Mouse (Mus musculus) hindbrain, embryonic 13.5 days (tissue): Measurements from ENCODE around the gene Dram2. TPM values are rescaled to one million over a fixed set of nuclear protein-coding genes. Genes with fewer than 3 reads are reported as not detected.
A peak's percentile ranks its signal among the peaks of the same experiment; 100 is the strongest.

Experiments
- ATAC-seq: fragments of 200-750 bp; cut with Nextera tagmentation; 2 replicates; pipeline ENCODE4 v1.8.0; 2017; ENCODE audit warnings: moderate TSS enrichment; ENCODE audit not compliant: low FRiP score
- H3K27ac ChIP-seq: fragments of 300-500 bp; sonication (generic); 2 replicates; pipeline ENCODE4 v1.5.1; 2015; ENCODE audit warnings: inconsistent platforms, mild to moderate bottlenecking, moderate library complexity
- H3K27me3 ChIP-seq: fragments of 300-500 bp; sonication (generic); 2 replicates; pipeline ENCODE4 v1.6.1; 2015; ENCODE audit warnings: mild to moderate bottlenecking, inconsistent platforms
- H3K36me3 ChIP-seq: fragments of 300-500 bp; sonication (generic); 2 replicates; pipeline ENCODE4 v1.6.1; 2015; ENCODE audit warnings: mild to moderate bottlenecking, inconsistent platforms
- H3K4me1 ChIP-seq: fragments of 300-500 bp; sonication (generic); replicated peaks from 2 replicates; pipeline ENCODE4 v1.6.1; 2015; ENCODE audit warnings: inconsistent platforms
- H3K4me2 ChIP-seq: fragments of 300-500 bp; sonication (generic); 2 replicates; pipeline ENCODE4 v1.6.1; 2015; ENCODE audit warnings: inconsistent platforms, mild to moderate bottlenecking, moderate library complexity
- H3K4me3 ChIP-seq: fragments of 300-500 bp; sonication (generic); 2 replicates; pipeline ENCODE4 v1.5.1; 2015; ENCODE audit warnings: mild to moderate bottlenecking, inconsistent platforms
- H3K9ac ChIP-seq: fragments of 300-500 bp; sonication (generic); 2 replicates; pipeline ENCODE4 v1.6.1; 2015; ENCODE audit warnings: mild to moderate bottlenecking, inconsistent platforms
- H3K9me3 ChIP-seq: fragments of 300-500 bp; sonication (generic); 2 replicates; pipeline ENCODE4 v1.6.1; 2016; ENCODE audit warnings: inconsistent platforms
- WGBS: fragments of 180-500 bp; shearing (Covaris S2); methylation state at CpG from one replicate; pipeline ENCODE4 v1.1.7; 2015; 5-methylcytosine and 5-hydroxymethylcytosine counted together
- polyA plus RNA-seq: library from polyadenylated mRNA; unstranded; fragments of >200 nt; fragmentation: Nextera tagmentation; extraction: Ambion mirVana; gene quantifications from 2 replicates; pipeline ENCODE4 v1.2.1, GENCODE M21; 2015

The Dram2 gene
- 57.9 and 62.5 TPM in 2 replicates for polyA plus RNA-seq

- ATAC-seq, result peak; percentile 98
- peaks cover under 1% of the 10 kb centered on the region; the same call in 1 of the 2 replicates for H3K36me3 ChIP-seq
- peak within 1 kb of the TSS; percentile 96 for H3K27ac ChIP-seq
- H3K27me3 ChIP-seq, result no peaks in the 10 kb centered on the region
- H3K4me3 ChIP-seq, result peak within 1 kb of the TSS; percentile 84
- peak within 1 kb of the TSS; percentile 71 for H3K4me2 ChIP-seq
- H3K9ac ChIP-seq, result peak within 1 kb of the TSS; percentile 90
- under 1% methylated on average over 63 of the region's 63 CpGs for WGBS
- no peaks in the 10 kb centered on the region for H3K9me3 ChIP-seq
- H3K4me1 ChIP-seq, result peaks cover 29% of the 10 kb centered on the region
Measured at GRCm38 (mm10) chr3:106547171-106547923, at the start of gene Dram2, which contains the start of gene Cept1. Gene Dram2 (plus strand): TSS chr3:106547798. Gene Cept1 (minus strand): TSS chr3:106547802.

GRCm38 (mm10) chr3:106500510-106500909, 47.1 kb upstream of the Dram2 start:
- no peaks in the 10 kb centered on the region for H3K27me3 ChIP-seq
- 99% methylated on average over 2 of the region's 2 CpGs for WGBS
- no peak for ATAC-seq

GRCm38 (mm10) chr3:106502892-106503291, 44.7 kb upstream of the Dram2 start:
- Histone ChIP-seq H3K4me2 (no peak overlapping the region), H3K27me3 (no peaks in the 10 kb centered on the region), H3K9ac (no peak overlapping the region), H3K4me1 (no peaks in the 10 kb centered on the region), H3K4me3 (no peak overlapping the region), H3K9me3 (no peaks in the 10 kb centered on the region), H3K36me3 (peaks cover 40% of the 10 kb centered on the region), H3K27ac (no peak overlapping the region)
- 98% methylated on average over 2 of the region's 2 CpGs for WGBS
- ATAC-seq, result no peak

More at GRCm38 (mm10) chr3:106500510-106500909, 47.1 kb upstream of the Dram2 start:
- Histone ChIP-seq H3K36me3 (peaks cover 40% of the 10 kb centered on the region), H3K4me2 (no peak overlapping the region), H3K4me3 (no peak overlapping the region), H3K4me1 (no peaks in the 10 kb centered on the region), H3K9me3 (no peaks in the 10 kb centered on the region), H3K27ac (no peak overlapping the region), H3K9ac (no peak overlapping the region)

- Histone ChIP-seq H3K27me3 (no peaks in the 10 kb centered on the region), H3K27ac (no peak overlapping the region), H3K4me3 (no peak overlapping the region), H3K4me2 (no peak overlapping the region), H3K36me3 (0 out of 2 replicates have a peak, but pooled peaks cover 2% of the 10 kb centered on the region), H3K9ac (no peak overlapping the region), H3K4me1 (no peaks in the 10 kb centered on the region), H3K9me3 (no peaks in the 10 kb centered on the region)
- 94% methylated on average over 1 of the region's 1 CpGs for WGBS
- no peak for ATAC-seq
Measured at GRCm38 (mm10) chr3:106510669-106511068, 36.9 kb upstream of the Dram2 start.

- H3K27ac ChIP-seq, result no peak overlapping the region
- 96% methylated on average over 6 of the region's 6 CpGs for WGBS
- no peak for ATAC-seq
- H3K4me2 ChIP-seq, result no peak overlapping the region
- H3K4me1 ChIP-seq, result no peaks in the 10 kb centered on the region
- H3K27me3 ChIP-seq, result no peaks in the 10 kb centered on the region
- H3K9ac ChIP-seq, result no peak overlapping the region
- 0 out of 2 replicates have a peak, but pooled peaks cover 2% of the 10 kb centered on the region for H3K36me3 ChIP-seq
- no peaks in the 10 kb centered on the region for H3K9me3 ChIP-seq
- no peak overlapping the region for H3K4me3 ChIP-seq
Measured at GRCm38 (mm10) chr3:106515016-106515415, 32.6 kb upstream of the Dram2 start.

- no peak overlapping the region for H3K4me3 ChIP-seq
- H3K36me3 ChIP-seq, result peaks cover 3% of the 10 kb centered on the region; the same call in 1 of the 2 replicates
- no peak overlapping the region for H3K4me2 ChIP-seq
- no peak overlapping the region for H3K9ac ChIP-seq
- WGBS, result 98% methylated on average over 1 of the region's 1 CpGs
- no peak overlapping the region for H3K27ac ChIP-seq
- no peak for ATAC-seq
- no peaks in the 10 kb centered on the region for H3K9me3 ChIP-seq
- no peaks in the 10 kb centered on the region for H3K4me1 ChIP-seq
- H3K27me3 ChIP-seq, result no peaks in the 10 kb centered on the region
Measured at GRCm38 (mm10) chr3:106522730-106523129, 24.9 kb upstream of the Dram2 start.

- Histone ChIP-seq H3K36me3 (peaks cover 3% of the 10 kb centered on the region; the same call in 1 of the 2 replicates), H3K27ac (no peak overlapping the region), H3K4me2 (no peak overlapping the region), H3K9me3 (no peaks in the 10 kb centered on the region), H3K4me1 (no peaks in the 10 kb centered on the region), H3K9ac (no peak overlapping the region), H3K4me3 (no peak overlapping the region), H3K27me3 (no peaks in the 10 kb centered on the region)
- WGBS, result 77% methylated on average over 2 of the region's 2 CpGs
- no peak for ATAC-seq
Measured at GRCm38 (mm10) chr3:106526411-106526810, 21.2 kb upstream of the Dram2 start.

- Histone ChIP-seq H3K9me3 (no peaks in the 10 kb centered on the region), H3K27ac (no peak overlapping the region), H3K4me2 (no peak overlapping the region), H3K36me3 (peaks cover 3% of the 10 kb centered on the region; the same call in 1 of the 2 replicates), H3K9ac (no peak overlapping the region), H3K27me3 (no peaks in the 10 kb centered on the region), H3K4me3 (no peak overlapping the region), H3K4me1 (no peaks in the 10 kb centered on the region)
- ATAC-seq, result no peak
- WGBS, result 96% methylated on average over 2 of the region's 2 CpGs
Measured at GRCm38 (mm10) chr3:106528032-106528431, 19.6 kb upstream of the Dram2 start.

GRCm38 (mm10) chr3:106533277-106533676, 14.3 kb upstream of the Dram2 start:
- H3K36me3 ChIP-seq, result peaks cover 11% of the 10 kb centered on the region
- H3K4me2 ChIP-seq, result no peak overlapping the region
- ATAC-seq, result no peak
- H3K27me3 ChIP-seq, result no peaks in the 10 kb centered on the region
- no peak overlapping the region for H3K27ac ChIP-seq
- no peak overlapping the region for H3K9ac ChIP-seq
- H3K4me1 ChIP-seq, result no peaks in the 10 kb centered on the region
- H3K9me3 ChIP-seq, result no peaks in the 10 kb centered on the region
- 96% methylated on average over 2 of the region's 2 CpGs for WGBS
- H3K4me3 ChIP-seq, result no peak overlapping the region

- Histone ChIP-seq H3K9ac (no peak overlapping the region), H3K9me3 (no peaks in the 10 kb centered on the region), H3K4me3 (no peak overlapping the region), H3K36me3 (no peaks in the 10 kb centered on the region), H3K4me1 (peaks cover 18% of the 10 kb centered on the region), H3K27me3 (no peaks in the 10 kb centered on the region), H3K27ac (no peak overlapping the region), H3K4me2 (no peak overlapping the region)
- ATAC-seq, result no peak
- WGBS, result 93% methylated on average over 8 of the region's 8 CpGs
Measured at GRCm38 (mm10) chr3:106544721-106545316, 2.8 kb upstream of the Dram2 start.

GRCm38 (mm10) chr3:106547924-106548539, 434 bp downstream of the Dram2 start:
- Histone ChIP-seq H3K9ac (peak overlapping the region; percentile 90), H3K27ac (peak overlapping the region; percentile 96), H3K4me1 (peaks cover 29% of the 10 kb centered on the region), H3K4me3 (peak overlapping the region; percentile 84), H3K4me2 (peak overlapping the region; percentile 71), H3K27me3 (no peaks in the 10 kb centered on the region), H3K36me3 (peaks cover 3% of the 10 kb centered on the region; the same call in 1 of the 2 replicates), H3K9me3 (no peaks in the 10 kb centered on the region)
- peak; percentile 50; the same call in 1 of the 2 replicates for ATAC-seq
- WGBS, result under 1% methylated on average over 27 of the region's 27 CpGs

GRCm38 (mm10) chr3:106548971-106549370, 1.4 kb downstream of the Dram2 start:
- peaks cover 11% of the 10 kb centered on the region for H3K36me3 ChIP-seq
- H3K27ac ChIP-seq, result no peak overlapping the region
- H3K27me3 ChIP-seq, result no peaks in the 10 kb centered on the region
- no peaks in the 10 kb centered on the region for H3K9me3 ChIP-seq
- WGBS, result 42% methylated on average over 3 of the region's 3 CpGs
- H3K4me2 ChIP-seq, result peak overlapping the region; percentile 71
- ATAC-seq, result no peak
- peak overlapping the region; percentile 18; the same call in 1 of the 2 replicates for H3K4me3 ChIP-seq
- no peak overlapping the region for H3K9ac ChIP-seq
- H3K4me1 ChIP-seq, result peaks cover 29% of the 10 kb centered on the region
